Mouse (Mus musculus) brain, embryonic 14.5 days (tissue): ENCODE measurements around the gene Gpr85.

Experiments
- CTCF ChIP-seq: fragments of 200-500 bp; IDR thresholded peaks from 2 replicates; pipeline ENCODE4 v1.5.1; 2012; ENCODE audit warnings: inconsistent platforms, mild to moderate bottlenecking, moderate library complexity, borderline replicate concordance; ENCODE audit not compliant: insufficient read depth, insufficient read length; ENCODE audit errors: extremely low read depth
- POLR2A ChIP-seq: fragments of 200-500 bp; IDR thresholded peaks from 2 replicates; pipeline ENCODE4 v1.6.1; 2012; ENCODE audit warnings: mild to moderate bottlenecking, inconsistent platforms, borderline replicate concordance; ENCODE audit not compliant: poor library complexity, insufficient read depth, insufficient read length, severe bottlenecking; ENCODE audit errors: extremely low read depth

- no peak for TF ChIP-seq CTCF
- 0 out of 2 replicates have a peak, but pooled peaks have one; percentile 19 for TF ChIP-seq POLR2A
Measured at GRCm38 (mm10) chr6:13835720-13836665, 3.7 kb downstream of the Gpr85 start.
